Mouse (Mus musculus): Measurements from ENCODE around the gene Il1b. TPM values are rescaled to one million over a fixed set of nuclear protein-coding genes. Genes with fewer than 3 reads are reported as not detected.

The Il1b gene
- polyA plus RNA-seq, 1 experiment = not detected

DNA sequence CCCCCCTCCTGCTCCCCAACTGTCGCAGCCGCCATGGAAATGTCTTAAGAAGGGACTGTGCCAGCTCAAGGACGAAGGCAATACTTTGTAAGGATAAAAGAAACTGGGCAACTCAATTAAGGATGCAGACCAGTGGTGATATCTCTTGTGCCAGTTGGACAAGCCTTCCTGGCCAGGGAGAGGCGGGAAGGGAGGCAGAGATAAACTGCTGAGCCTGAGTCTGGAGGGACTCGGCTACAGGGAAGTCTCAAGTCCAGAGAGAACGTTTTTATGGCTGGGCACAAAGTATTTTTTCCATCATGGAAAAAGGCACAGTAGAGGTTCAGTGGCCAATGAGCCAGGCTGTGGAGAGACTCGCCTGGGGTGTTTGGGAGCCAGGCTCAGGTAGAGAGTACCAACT lies 40.9 kb downstream of the Il1b start:
- Histone ChIP-seq H3K4me1 (ENCODE audit: control insufficient read depth, insufficient read depth, low read length) (no peaks in the 10 kb centered on the region), H3K27ac (ENCODE audit: insufficient read depth, low read length) (no peak overlapping the region), H3K4me3 (ENCODE audit: insufficient read depth, low read length) (no peak overlapping the region)
- TF ChIP-seq POLR2A (IDR thresholded peaks at IDR 0.05; ENCODE audit: low read depth, low read length) (no peak), CTCF (IDR thresholded peaks at IDR 0.05; ENCODE audit: borderline replicate concordance, insufficient read depth, low read length) (no peak)

DNA sequence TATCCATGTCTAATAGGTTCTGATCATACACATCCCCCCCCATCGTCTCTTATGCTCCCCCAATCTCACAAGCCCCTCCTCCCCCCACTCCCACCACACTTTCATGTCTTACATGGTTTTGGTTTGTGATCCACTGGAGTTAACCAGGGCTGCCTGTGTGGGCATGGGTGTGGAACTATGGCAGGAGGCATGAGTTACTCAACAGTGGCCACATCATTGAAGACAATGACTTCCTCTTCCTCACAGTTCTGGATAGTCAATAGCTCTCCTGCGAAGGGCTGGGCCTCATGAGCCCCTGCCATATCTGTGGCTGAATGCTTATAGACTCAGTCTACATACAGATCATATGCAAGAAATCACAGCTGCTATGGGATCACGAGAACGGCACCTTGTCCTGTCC lies 42.7 kb downstream of the Il1b start:
- Histone ChIP-seq H3K4me1 (ENCODE audit: control insufficient read depth, insufficient read depth, low read length) (no peaks in the 10 kb centered on the region), H3K4me3 (ENCODE audit: insufficient read depth, low read length) (no peak overlapping the region), H3K27ac (ENCODE audit: insufficient read depth, low read length) (no peak overlapping the region)
- TF ChIP-seq CTCF (IDR thresholded peaks at IDR 0.05; ENCODE audit: borderline replicate concordance, insufficient read depth, low read length) (no peak), POLR2A (IDR thresholded peaks at IDR 0.05; ENCODE audit: low read depth, low read length) (no peak)

DNA sequence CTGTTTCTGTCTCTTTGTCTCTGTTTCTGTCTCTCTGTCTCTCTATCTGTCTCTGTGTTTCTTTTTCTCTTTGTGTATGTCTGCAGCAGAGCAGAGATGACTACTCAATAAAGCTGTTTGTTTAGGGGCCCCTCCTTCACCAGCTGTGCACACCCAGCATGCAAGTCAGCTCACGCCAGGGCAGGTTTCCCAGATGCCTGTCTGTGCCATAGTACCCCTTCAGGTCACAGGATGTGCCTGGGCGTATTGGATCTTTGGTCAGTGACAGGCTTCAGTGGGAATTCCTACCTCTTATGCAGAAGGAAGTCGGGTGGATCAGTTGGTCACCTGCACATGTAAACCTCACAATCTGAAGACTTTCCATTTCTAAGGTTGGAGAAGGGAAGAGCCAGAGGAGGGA lies 46.7 kb downstream of the Il1b start:
- Histone ChIP-seq H3K4me1 (ENCODE audit: control insufficient read depth, insufficient read depth, low read length) (no peaks in the 10 kb centered on the region), H3K27ac (ENCODE audit: insufficient read depth, low read length) (no peak overlapping the region), H3K4me3 (ENCODE audit: insufficient read depth, low read length) (no peak overlapping the region)
- TF ChIP-seq CTCF (IDR thresholded peaks at IDR 0.05; ENCODE audit: borderline replicate concordance, insufficient read depth, low read length) = no peak
- TF ChIP-seq POLR2A (IDR thresholded peaks at IDR 0.05; ENCODE audit: low read depth, low read length) = no peak

- no peaks in the 10 kb centered on the region for H3K4me1 ChIP-seq (ENCODE audit: control insufficient read depth, insufficient read depth, low read length)
- no peak overlapping the region for H3K4me3 ChIP-seq (ENCODE audit: insufficient read depth, low read length)
- TF ChIP-seq CTCF (IDR thresholded peaks at IDR 0.05; ENCODE audit: borderline replicate concordance, insufficient read depth, low read length) (no peak), POLR2A (IDR thresholded peaks at IDR 0.05; ENCODE audit: low read depth, low read length) (no peak)
- no peak overlapping the region for H3K27ac ChIP-seq (ENCODE audit: insufficient read depth, low read length)
These were observed 48.8 kb downstream of the Il1b start for GRCm38 (mm10) chr2:129322117-129322635.

GRCm38 (mm10) chr2:129320033-129320605 lies 50.8 kb downstream of the Il1b start:
- Histone ChIP-seq H3K4me1 (ENCODE audit: control insufficient read depth, insufficient read depth, low read length) (no peaks in the 10 kb centered on the region), H3K4me3 (ENCODE audit: insufficient read depth, low read length) (no peak overlapping the region), H3K27ac (ENCODE audit: insufficient read depth, low read length) (no peak overlapping the region)
- TF ChIP-seq POLR2A (IDR thresholded peaks at IDR 0.05; ENCODE audit: low read depth, low read length) = no peak

DNA sequence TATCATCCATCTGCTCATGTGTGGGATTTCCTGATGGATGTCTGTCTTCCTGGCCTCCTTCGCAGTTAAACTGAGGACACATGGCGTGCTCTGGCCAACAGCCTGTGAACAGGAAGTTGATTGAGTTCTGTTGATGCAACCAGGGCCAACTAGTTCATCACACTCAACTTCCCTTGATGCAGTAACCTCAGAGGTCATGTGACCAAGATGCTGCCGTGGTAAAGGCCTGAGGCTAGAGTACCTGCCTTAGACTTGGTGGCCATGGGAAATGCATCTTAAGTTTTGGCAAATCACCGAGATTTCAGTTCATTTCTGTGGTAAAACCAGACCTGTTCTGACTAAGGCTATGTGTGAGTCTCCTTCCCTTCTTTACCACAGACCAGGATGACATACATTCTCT lies 55.1 kb downstream of the Il1b start:
- Histone ChIP-seq H3K27ac (ENCODE audit: insufficient read depth, low read length) (no peak overlapping the region), H3K4me3 (ENCODE audit: insufficient read depth, low read length) (no peak overlapping the region), H3K4me1 (ENCODE audit: control insufficient read depth, insufficient read depth, low read length) (no peaks in the 10 kb centered on the region)
- no peak for TF ChIP-seq CTCF (IDR thresholded peaks at IDR 0.05; ENCODE audit: borderline replicate concordance, insufficient read depth, low read length)
- no peak for TF ChIP-seq POLR2A (IDR thresholded peaks at IDR 0.05; ENCODE audit: low read depth, low read length)

- H3K4me3 ChIP-seq (ENCODE audit: insufficient read depth, low read length) = no peak overlapping the region
- no peak for TF ChIP-seq CTCF (IDR thresholded peaks at IDR 0.05; ENCODE audit: borderline replicate concordance, insufficient read depth, low read length)
- no peak for TF ChIP-seq POLR2A (IDR thresholded peaks at IDR 0.05; ENCODE audit: low read depth, low read length)
- no peak overlapping the region for H3K27ac ChIP-seq (ENCODE audit: insufficient read depth, low read length)
- H3K4me1 ChIP-seq (ENCODE audit: control insufficient read depth, insufficient read depth, low read length) = no peaks in the 10 kb centered on the region
These were observed 56.1 kb downstream of the Il1b start for GRCm38 (mm10) chr2:129314880-129315279.

Other genes with a start within 250 kb of the Il1b start
- gene Chchd5, start 241.4 kb downstream of the Il1b start, polyA plus RNA-seq (2011; ENCODE audit: insufficient read length, low read depth, missing spikeins) = 15.2 and 18.2 TPM in 2 replicates
- 141 and 186 TPM in 2 replicates for gene Slc20a1, start 172.4 kb downstream of the Il1b start, polyA plus RNA-seq (2011; ENCODE audit: insufficient read length, low read depth, missing spikeins)
- gene Ckap2l, start 73.9 kb downstream of the Il1b start, polyA plus RNA-seq (2011; ENCODE audit: insufficient read length, low read depth, missing spikeins) = 27.5 and 46.8 TPM in 2 replicates
- not detected in 2 replicates for gene Il1a, start 61.2 kb downstream of the Il1b start, polyA plus RNA-seq (2011; ENCODE audit: insufficient read length, low read depth, missing spikeins)
- gene F830045P16Rik, start 165.5 kb upstream of the Il1b start, polyA plus RNA-seq (2011; ENCODE audit: insufficient read length, low read depth, missing spikeins) = not detected in 2 replicates
- 19.3 and 26.0 TPM in 2 replicates for gene Sirpa, start 221.7 kb upstream of the Il1b start, polyA plus RNA-seq (2011; ENCODE audit: insufficient read length, low read depth, missing spikeins)

Measured in embryonic fibroblast, embryonic 13.5 days (primary cell).